Mouse (Mus musculus): ENCODE results near the gene Gm49450.

- TF ChIP-seq CTCF (IDR thresholded peaks at IDR 0.05; ENCODE audit: extremely low read depth, insufficient read length, insufficient replicate concordance, low read depth, low read length) = no peak
- TF ChIP-seq POLR2A (IDR thresholded peaks at IDR 0.05; ENCODE audit: low read depth, low read length) = no peak
Observed at GRCm38 (mm10) chr15:98887526-98887925, 65.8 kb downstream of the Gm49450 start.

Data from small intestine, adult 2 months (tissue).